Mouse (Mus musculus) spleen, adult 2 months (tissue): Measurements from ENCODE around the gene Gm30191.

Experiments
- CTCF ChIP-seq: fragments of 200-500 bp; IDR thresholded peaks from 2 replicates; pipeline ENCODE4 v1.5.1; 2011; ENCODE audit warnings: mild to moderate bottlenecking, inconsistent platforms; ENCODE audit not compliant: insufficient read depth, insufficient read length, insufficient replicate concordance; ENCODE audit errors: extremely low read depth
- POLR2A ChIP-seq: fragments of 200-500 bp; IDR thresholded peaks from 2 replicates; pipeline ENCODE4 v1.6.1; 2011; ENCODE audit warnings: low read depth, low read length, inconsistent platforms

DNA sequence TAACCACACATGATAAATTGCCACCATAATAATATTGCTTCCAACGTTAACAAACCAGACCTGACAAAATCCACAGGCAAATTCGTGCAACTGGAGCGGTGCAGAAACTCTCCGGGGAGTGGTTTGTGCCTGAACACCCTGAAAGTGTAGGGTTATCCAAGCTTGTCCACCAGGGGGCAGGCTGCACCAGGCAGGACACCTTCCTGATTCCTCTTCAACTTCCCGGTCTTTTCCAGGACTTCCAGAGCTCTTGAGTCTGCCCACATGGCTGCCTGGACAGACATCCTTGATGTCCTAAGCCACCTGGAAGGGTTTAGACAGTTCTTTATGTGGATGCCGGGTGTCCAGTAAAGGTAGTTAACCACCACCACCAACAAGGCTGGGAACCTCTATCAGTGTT, 16.5 kb downstream of the Gm30191 start:
- no peak for TF ChIP-seq POLR2A
- peak; percentile 55; the same call in 1 of the 2 replicates for TF ChIP-seq CTCF
